Mouse (Mus musculus): ENCODE results near the gene Ptprg. TPM values are rescaled to one million over a fixed set of nuclear protein-coding genes. Genes with fewer than 3 reads are reported as not detected.
"Not testable (repeated sequence)": the region's sequence is repeated elsewhere in the genome, so short reads cannot be mapped to it uniquely, and the experiment has no call there.

Gene Ptprg
- total RNA-seq, 4 experiments from 2014 or later = 43.4 to 66.5 (median 48.8) TPM

DNA sequence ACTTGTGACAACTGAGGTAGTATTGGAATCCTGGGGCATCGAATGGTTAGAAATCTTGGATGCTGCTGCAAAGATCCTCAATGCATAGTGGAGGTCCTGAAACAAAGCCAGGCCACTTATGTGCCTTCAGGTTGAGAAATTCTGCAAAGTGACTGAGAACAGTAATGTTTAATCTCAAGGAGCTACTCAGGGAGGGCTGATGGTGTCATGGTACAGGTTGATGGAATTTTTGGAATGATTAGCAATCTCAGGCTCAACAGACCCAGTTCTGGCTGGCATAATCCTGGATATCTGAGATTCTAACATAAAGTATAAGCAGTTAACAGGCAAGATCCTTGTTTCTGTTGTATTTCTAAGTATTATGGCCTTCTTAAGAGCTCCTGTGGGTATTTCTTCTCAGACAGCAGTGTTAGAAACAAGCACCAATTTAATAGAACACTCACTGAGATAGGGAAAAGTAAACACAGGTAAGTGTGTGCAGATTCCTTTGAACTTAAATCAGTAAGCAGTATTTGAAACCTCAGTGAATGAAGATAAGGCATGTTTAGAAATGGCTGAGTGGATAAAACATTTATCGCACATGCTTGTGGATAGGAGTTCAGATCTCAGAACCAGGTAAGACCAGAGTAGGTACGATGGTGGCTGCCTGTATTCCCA is 493.0 kb downstream of the Ptprg start:
- DNase-seq (ENCODE audit: low spot score) = no peak

DNA sequence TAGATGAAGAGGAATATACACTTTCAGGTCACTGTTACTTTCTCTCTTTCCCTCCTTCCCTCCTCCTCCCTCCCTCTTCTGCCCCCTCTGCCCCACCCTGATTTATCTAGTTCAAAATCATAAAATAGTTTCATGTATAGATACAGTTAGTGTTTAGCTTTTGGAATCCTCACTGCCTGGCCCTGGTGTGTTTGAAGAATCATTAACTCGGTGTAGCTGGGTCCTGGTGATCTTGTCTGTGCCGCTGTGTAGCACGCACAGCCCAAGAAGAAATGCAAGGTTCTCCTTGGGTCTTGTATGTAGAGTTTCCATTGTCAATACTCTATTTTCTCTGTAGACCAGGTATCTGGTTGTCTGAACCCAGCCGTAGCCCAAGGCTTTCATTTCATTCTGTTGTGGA is 494.3 kb downstream of the Ptprg start:
- no peak for DNase-seq (ENCODE audit: low spot score)

DNA sequence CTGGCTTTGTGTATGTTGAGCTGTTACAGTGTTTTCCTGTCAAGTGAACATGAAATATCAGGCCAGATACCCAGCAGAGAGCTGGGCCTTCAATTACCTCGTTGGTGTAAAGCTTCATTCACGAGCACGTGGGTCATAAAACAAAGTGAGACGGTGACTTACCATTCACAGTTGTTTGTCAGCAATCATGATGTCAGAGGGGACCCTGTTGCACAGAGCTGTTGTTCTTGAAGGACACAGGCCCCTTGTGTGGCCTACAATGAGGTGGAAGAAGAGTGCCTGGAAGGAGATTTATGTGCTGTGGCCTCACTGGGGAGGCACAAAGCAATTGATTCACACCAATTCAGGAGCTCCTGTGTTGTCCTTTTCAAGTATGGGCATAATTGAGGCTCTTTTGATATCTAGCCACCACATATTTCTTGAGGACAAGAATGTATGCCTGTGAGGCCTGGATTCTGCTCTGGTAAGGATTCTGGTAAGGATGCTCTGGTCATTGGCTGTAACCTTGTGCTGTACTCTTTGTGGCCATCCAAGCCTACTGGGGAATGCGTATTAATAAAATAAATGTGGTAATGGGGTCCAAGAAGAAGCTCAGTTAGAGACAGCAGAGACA is 503.7 kb downstream of the Ptprg start:
- DNase-seq (ENCODE audit: low spot score) = no peak

DNA sequence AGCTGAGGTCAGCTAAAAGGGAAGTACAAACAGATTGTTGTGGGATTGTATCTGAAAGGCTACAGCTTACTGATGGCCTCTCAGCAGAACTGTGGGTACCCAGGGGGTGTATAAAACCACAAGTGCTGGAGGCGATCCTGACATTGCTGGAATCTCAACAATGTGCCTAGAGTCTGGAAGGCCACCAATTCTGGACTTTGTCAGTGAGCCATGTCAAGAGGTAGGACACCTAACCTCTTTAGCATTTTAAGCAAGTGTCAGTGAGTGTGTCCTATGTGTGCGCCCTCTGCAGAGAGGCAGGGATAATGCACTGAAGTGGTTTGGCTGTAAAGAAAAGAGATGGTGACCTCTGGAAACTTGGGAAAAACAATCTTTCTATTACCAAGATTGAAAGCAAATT is 504.5 kb downstream of the Ptprg start:
- DNase-seq (ENCODE audit: low spot score) = peak; percentile 36

DNA sequence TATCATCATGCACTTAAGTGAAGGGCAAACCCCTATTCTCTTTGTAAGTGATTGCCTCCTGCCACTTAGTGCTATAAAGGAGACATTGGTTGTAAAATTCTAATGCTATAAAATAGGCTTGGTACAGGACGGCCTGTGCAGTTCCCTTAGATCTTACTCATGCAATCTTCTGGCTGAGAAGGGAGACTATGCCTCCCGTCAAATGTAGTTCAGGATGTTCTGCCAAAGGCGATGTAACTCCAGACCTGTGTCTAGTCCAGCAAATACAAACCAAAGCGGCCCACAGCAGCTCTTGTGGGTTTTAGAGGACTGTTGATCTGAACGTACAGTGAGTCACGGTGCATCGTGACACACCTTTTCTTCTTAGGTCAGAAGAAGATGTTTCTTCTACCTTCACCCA is 505.8 kb downstream of the Ptprg start:
- peak; percentile 84 for DNase-seq (ENCODE audit: low spot score)

DNA sequence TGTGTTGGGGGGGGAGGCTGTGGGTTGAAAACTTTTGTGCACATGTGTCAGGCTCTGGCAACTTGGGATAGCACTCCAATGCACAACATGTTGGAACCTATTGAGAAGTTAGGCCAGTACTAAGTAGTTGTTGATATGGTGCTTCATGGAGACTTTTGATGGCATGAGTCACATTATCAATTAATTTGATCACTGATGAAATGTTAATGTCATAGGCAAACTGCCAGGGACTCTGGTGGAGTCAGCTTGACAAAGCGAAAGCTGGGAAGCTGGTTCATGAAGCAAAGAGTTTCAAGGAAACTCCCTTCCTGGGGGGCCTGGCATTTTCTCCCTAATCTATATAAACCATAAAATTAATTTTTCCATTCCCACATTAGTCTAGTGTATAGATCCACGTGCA is 508.0 kb downstream of the Ptprg start:
- DNase-seq (ENCODE audit: low spot score) = not testable (repeated sequence)

DNA sequence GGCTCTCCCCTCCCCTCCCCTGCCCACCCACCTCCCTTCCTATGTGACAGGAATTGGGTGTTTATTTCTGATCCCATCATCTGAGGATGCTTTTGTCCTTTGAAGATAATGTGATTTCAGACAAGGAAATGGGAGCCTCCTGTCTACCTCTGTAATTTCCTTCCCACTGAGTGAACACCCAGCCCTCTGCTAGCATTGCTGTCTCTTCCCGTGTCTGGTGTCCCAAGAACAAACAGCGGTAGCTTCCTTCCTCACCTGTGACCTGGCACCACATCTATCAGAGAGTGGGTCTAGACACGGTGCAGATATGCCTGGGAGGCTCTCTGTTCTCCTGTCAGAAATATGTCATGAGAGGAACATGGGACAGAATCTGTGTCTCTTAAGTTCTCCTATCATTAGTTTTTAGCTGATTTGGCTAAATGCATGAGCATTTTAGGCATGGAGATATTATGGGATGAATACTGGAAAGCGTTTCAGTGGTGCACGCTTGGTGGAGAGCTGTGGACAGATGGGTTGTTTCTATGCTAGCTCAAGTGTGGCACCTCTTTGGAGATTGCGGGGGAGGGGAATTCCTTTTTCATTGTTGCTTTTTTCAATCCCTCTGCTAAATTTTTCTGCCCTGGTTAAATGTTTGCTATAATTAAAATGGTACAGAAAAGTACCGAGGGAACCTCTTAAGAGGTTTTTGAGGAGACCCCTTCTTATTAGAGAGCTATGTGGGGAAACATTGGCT is 509.5 kb downstream of the Ptprg start:
- DNase-seq (ENCODE audit: low spot score) = peak; percentile 63

DNA sequence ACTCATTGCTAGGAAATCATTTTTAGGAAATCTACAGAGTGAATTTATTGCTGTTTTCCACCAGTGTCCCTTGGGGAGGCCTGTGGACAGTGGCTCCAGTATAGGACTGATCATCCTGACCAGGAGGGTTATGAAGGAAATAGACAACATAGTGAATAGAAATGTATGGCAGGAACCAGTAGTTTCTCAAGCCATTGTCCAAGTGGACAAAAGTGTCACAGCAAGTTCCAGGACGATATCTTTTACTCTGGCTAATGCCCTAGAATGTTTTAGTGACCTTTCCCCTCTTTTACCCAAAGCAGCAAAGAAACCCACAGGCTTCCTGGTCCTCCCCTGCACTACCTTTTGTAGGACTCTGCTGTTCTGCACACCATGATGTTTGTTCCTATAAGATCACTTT is 511.7 kb downstream of the Ptprg start:
- no peak for DNase-seq (ENCODE audit: low spot score)

DNA sequence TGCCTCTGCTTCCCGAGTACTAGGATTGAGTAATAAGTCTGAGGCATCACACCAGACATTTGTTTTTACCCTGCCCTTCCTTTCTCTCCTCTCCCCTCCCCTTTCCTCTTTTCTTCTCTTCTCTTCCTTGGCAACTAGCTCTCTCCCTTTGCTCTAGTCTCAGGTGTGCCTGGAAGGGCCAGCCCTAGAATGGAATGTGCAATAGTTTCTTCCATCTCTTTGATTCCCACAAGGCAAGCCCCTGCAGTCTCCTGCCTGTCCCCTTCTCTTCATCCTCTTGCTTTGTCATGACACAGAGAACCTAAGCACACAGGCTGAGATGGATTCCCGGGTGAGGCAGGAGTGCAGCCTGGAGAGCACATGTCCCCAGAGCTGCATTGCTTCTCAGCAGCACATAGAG is 512.4 kb downstream of the Ptprg start:
- DNase-seq (ENCODE audit: low spot score) = no peak

DNA sequence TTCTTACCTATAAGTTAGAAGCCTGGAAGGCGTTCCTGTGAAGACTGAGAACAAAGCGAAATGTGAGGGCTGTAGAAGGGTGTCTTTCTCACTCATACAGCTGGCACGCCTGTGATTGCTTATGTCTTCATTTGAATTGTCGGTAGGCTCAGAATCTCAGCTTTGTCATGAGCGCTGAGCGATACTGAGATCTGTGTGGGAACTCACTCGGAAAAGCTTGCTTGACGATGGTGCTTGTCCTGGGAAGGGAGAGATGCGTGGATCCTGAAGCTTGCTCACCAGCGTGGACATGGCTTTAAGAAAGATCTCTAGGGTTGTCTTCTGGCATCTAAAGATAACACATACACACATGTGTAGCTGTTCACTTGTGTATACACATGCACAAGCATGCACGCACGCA is 516.4 kb downstream of the Ptprg start:
- no peak for DNase-seq (ENCODE audit: low spot score)

DNA sequence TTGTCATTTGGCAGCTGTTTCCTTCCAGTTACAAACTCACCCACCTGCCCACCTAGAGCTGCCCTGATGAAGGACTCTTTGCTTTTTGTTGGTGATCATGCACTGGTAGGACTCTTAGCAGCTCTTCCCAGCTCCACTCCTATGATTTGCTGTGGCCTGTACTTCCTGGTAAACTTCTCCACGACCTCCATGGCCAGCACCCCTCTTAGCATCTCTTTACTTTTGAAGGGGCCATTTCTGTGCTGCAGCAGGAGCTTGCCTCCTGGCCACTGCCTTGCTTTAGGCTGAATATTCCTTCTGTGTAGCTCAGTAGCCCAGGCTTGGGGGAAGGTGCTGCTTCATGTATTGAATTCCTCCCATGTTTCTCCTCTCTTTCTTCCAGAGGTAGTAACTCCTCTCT is 517.0 kb downstream of the Ptprg start:
- no peak for DNase-seq (ENCODE audit: low spot score)

DNA sequence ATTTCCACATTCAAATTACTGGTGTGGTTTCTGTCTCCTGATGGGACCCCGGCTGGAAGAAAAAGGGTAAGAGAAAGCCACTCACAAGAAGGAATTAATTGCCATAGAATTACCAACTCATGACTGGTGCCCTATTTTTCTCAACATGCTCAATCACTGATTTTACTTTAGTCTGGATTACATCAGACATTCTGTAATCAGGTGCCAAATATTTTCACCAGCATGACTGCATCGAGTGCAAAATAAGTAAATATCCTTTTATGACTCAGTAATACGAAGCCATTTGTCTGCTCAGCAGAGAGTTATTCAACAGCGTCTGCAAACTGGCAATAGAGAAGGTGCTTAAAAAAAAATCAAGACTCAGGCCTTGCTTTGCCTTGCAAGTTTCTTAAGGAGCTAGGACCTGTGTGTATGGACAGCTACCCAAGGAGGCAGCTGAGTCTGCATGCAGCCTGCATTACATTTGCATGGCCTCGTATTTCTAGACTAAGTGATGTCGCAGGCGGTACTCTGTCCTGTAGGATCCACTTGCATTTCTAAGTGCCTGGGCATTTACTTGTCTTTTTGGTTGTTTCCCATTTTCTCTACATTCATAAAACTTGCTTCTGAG is 517.6 kb downstream of the Ptprg start:
- DNase-seq (ENCODE audit: low spot score) = no peak

DNA sequence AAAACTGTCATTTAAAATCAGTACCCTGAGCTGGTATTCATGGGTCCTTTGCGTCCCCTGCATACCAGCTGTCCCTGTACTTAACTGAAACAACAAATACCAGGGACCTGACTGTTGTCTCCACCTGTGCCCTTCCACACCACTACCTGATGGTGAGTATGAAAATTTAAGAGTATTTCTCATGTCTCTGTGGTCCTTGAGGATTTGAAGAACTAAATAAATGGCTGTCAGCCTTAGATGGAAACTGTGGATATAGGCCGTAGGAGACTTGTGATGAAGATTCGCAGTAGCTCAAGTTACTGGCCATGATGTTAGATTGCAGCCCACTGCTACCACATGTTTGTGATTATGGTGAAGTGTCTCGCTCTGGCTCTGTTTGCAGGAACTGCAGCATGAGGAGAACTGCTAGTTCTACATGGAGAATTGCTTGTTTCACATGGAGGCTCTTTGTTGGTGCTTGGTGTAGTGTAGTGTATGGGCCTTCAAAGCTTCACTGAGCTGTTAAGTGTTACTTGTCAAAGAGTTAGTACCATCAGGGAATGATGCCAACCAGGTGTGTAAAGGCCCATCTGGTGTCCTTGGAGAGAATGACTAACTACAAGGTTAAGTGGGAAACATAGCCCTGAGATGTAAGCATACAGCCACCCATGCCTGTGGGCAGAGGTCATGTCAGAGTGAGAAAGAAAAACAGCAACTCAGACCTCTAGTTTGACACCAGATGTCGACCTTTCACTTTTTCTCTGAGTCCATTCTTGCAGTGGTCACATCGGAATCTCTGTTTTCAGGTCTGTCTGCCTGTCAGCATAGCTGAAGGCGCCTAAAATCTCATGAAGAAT is 518.9 kb downstream of the Ptprg start:
- no peak for DNase-seq (ENCODE audit: low spot score)

DNA sequence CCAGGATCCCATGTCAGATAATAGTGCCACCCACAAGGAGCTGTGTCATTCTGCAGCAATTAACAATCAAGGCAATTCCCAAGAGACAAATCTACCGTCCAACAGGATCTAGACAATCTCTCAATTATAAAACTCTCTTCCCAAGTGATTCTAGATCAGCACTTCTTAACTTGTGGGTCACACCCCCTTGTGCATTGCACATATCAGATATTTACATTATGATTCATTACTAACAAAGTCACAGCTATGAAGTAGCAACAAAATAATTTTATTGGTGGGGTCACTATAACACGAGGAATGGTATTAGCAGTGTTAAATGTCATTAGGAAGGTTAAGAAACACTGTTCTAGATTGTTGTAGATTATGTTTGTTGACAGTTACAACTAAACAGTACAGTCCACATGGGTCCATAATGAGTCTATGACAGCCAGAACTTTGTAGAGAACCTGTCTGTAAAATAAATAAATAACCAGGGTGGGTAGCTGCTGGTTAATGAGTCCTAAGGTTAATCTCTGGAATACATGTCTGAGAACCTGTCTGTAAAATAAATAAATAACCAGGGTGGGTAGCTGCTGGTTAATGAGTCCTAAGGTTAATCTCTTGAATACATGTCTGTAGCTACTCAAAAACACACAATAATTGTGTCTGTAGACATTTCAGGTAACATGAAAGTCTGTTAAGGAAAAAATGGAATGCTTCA is 520.2 kb downstream of the Ptprg start:
- DNase-seq (ENCODE audit: low spot score) = no peak

DNA sequence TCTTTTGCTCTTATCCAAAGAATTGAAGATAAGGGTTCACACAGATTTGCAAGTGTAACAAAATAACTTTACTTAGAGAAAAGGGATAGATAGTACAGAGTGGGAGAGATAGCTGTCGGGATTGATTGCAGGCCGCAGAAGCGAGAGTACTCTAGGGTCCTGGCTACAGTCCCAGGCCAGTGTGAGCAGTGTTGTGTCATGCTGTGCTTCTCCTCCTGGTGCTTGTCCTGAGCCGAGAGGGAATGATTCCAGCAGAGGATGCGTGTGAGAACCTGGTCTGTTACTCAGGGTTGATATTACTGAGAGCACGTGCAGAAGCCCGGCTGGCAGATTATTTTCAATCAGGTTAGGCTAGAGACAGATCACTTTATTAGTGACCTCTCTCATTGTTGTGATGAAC is 523.9 kb downstream of the Ptprg start:
- no peak for DNase-seq (ENCODE audit: low spot score)

DNA sequence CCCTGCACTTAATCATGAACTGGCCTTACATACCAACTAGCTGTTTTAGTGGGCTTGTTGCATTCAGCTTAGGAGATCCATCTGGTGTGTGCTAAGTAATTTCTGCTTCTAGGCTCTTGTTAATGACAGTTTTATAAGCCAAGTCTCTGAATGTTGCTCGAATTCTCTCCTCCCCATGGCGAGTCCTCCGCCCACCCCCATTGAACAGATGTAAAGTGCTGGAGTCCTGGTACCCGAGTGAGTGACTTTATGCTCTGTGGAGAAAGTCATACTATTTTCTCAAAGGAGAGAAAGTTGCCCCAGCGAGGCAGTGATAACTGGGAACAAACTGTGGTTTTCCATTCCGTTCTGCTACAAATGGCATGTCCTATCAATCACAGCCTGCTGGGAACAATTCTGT is 525.9 kb downstream of the Ptprg start:
- DNase-seq (ENCODE audit: low spot score) = no peak

DNA sequence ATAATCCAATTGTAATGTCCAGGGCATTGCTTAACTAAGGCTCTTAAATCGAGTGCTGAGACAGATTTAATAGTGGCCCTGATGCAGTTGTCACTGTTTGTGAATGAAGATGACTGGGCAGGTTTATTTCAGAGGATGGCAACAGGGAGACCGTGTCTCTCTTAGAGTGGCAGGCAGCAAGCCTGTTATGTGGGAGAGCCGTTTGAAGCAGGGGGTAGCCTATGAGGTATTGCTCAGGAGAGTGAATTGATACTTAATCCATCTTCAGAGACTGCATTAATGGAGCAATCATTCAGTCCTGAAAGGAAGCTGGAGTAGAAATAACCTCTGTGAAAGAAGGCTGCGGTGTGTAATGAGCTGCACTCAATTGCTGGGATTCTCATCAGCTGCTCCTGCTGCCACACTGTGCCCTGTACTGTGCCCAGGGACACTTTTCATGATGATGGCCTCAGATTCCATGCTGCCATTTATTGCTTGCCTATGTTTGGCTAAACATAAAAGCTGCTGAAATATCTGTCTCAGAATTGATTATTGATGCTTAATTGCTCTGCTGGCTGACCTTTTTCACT is 526.6 kb downstream of the Ptprg start:
- DNase-seq (ENCODE audit: low spot score) = no peak

DNA sequence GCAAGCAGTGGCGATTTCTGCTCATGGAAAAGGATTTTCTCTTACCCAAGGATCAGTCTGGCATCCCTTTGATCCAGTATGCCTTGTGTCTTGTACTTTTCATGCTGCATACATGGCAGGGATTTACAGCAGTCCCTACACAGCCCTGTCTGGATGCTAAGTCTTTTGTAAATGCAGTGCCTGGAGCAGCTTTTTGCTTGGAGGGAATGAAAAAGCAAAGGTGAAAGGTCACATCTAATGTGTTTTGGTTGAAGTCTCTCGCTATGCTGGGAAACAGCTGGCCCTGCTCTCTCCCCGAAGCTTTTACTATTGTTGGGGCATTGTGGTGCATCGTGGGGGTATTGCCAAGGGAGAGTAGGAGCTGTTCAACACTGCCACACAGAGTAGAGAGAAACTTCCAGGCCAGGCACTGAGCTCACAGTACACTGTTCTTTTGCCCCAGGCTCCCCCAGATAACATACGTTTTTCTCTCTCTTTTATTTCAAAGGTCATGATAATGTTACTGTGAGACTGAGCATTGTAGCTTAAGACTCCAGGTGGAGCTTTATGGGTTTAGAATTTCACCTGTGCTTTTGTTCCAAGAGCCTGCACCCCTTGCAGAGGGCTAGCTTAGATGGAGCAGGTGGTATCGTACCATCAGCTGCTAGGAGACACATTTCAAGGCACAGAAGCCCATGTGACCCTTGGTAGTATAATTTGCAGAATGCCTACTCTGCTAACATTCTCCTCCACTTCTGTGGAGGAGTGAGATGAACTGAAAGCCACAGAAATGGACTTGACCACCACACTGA is 529.0 kb downstream of the Ptprg start:
- DNase-seq (ENCODE audit: low spot score) = no peak

DNA sequence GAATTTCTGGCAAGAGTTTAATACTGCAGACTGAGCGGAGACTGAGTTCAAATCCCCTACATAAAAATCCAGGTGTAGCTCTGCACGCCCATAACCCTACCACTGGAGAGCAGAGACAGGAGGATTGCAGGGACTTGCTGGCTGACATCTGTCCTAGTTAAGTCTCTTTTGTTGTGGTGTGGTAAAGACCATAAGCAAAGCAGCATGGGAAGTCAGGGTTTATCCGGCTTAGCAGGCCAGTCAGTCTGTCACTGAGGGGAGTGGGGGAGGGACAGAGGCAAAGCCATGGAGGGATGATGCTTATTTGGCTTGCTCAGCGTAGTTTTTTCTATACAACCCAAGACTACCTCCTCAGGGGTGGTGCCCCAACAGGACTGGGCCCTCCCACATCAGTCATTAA is 530.7 kb downstream of the Ptprg start:
- DNase-seq (ENCODE audit: low spot score) = no peak

DNA sequence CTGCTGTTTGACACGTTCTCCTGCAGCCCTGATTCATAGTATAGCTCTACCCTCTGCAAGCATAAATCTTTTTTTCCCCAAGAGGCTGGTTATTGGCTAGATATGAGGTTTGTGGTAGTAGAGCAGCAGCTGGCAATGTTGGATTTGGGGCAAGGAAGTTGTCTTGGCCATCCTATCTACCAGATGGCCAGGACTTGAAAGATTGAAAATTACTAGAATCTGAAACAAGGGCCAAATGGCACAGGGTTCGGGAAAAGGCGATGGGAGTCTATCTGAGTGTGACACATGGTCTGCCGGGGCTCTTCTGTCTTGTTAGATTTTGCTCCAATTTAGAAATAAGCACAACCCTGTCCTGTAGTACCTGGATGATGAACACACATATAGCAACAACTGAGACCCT is 531.7 kb downstream of the Ptprg start:
- no peak for DNase-seq (ENCODE audit: low spot score)
